Mouse (Mus musculus): ENCODE data around the gene Abcg2. TPM values are rescaled to one million over a fixed set of nuclear protein-coding genes. Genes with fewer than 3 reads are reported as not detected.
"Not testable (repeated sequence)": the region's sequence is repeated elsewhere in the genome, so short reads cannot be mapped to it uniquely, and the experiment has no call there.

Gene Abcg2
- polyA plus RNA-seq, 1 experiment from 2014 or later = 45.2 TPM

DNA sequence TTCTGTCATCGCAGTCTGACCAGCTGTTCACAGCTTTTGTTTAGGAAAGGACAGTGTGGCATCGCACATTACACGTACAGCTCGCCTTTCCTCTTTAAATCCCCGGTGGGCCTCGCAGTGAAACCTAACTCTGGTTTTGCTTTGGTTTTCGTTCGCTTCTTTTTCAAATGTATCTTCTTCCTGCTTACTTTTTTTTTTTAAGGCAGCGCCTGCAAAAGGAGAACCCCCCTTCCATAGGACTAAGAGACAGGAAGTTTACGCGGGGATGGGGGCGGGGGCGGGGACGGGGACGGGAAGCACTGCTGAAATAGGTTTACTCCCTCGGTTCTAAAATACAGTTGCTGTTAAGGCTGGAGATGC, 12.0 kb downstream of the Abcg2 start:
- WGBS = 16% methylated on average over 16 of the region's 16 CpGs

GRCm38 (mm10) chr6:58602119-58602518, 17.8 kb downstream of the Abcg2 start:
- H3K4me1 ChIP-seq (ENCODE audit: control insufficient read depth, insufficient read depth, low read length); DNase-seq (ENCODE audit: low spot score); H3K27me3 ChIP-seq (ENCODE audit: control insufficient read depth, insufficient read depth, low read length); ATAC-seq (ENCODE audit: insufficient read depth, low FRiP score, low TSS enrichment); H3K4me2 ChIP-seq (ENCODE audit: low read depth); H3K9ac ChIP-seq (ENCODE audit: low read length); H3K27ac ChIP-seq (ENCODE audit: low read depth, low read length); H3K4me3 ChIP-seq (ENCODE audit: low read depth, low read length); H3K36me3 ChIP-seq (ENCODE audit: control insufficient read depth, insufficient read depth, low read length); H3K9me3 ChIP-seq (ENCODE audit: control insufficient read depth, low read length): not testable (repeated sequence)
- WGBS = 68% methylated on average over 1 of the region's 1 CpGs

More for the DNA sequence above, 12.0 kb downstream of the Abcg2 start:
- Histone ChIP-seq H3K4me1 (ENCODE audit: control insufficient read depth, insufficient read depth, low read length) (no peaks in the 10 kb centered on the region), H3K36me3 (ENCODE audit: control insufficient read depth, insufficient read depth, low read length) (no peaks in the 10 kb centered on the region), H3K9me3 (ENCODE audit: control insufficient read depth, low read length) (no peaks in the 10 kb centered on the region), H3K4me2 (ENCODE audit: low read depth) (peak overlapping the region; percentile 49), H3K9ac (ENCODE audit: low read length) (peak overlapping the region; percentile 59), H3K4me3 (ENCODE audit: low read depth, low read length) (peak overlapping the region; percentile 38), H3K27ac (ENCODE audit: low read depth, low read length) (0 out of 2 replicates have a peak overlapping the region, but pooled peaks have one; percentile 54), H3K27me3 (ENCODE audit: control insufficient read depth, insufficient read depth, low read length) (no peaks in the 10 kb centered on the region)
- ATAC-seq (ENCODE audit: insufficient read depth, low FRiP score, low TSS enrichment) (peak; percentile 70), DNase-seq (ENCODE audit: low spot score) (peak; percentile 51)

DNA sequence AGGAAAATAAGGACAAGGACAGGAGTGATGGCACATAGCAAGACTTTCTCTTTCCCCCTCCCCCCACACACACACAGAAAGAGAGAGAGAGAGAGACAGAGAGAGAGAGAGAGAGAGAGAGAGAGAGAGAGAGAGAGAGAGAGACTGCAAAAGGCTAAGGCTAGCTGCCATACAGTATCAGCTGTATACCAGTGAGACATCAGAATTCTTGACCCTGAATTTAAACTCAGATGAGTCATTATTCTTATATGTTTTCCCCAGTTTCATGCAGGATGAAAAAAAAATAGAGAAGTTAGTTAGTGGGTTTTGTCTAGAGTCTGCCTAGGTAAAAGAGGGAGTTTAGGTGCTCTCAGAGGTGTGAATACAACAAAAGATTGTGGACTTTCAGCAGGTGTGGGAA, 18.7 kb downstream of the Abcg2 start:
- H3K4me2 ChIP-seq (ENCODE audit: low read depth); H3K36me3 ChIP-seq (ENCODE audit: control insufficient read depth, insufficient read depth, low read length); H3K27ac ChIP-seq (ENCODE audit: low read depth, low read length); H3K9me3 ChIP-seq (ENCODE audit: control insufficient read depth, low read length); H3K9ac ChIP-seq (ENCODE audit: low read length); DNase-seq (ENCODE audit: low spot score); H3K4me1 ChIP-seq (ENCODE audit: control insufficient read depth, insufficient read depth, low read length); ATAC-seq (ENCODE audit: insufficient read depth, low FRiP score, low TSS enrichment); H3K4me3 ChIP-seq (ENCODE audit: low read depth, low read length); H3K27me3 ChIP-seq (ENCODE audit: control insufficient read depth, insufficient read depth, low read length): not testable (repeated sequence)

- WGBS = 79% methylated on average over 3 of the region's 3 CpGs
- H3K4me3 ChIP-seq (ENCODE audit: low read depth, low read length); H3K36me3 ChIP-seq (ENCODE audit: control insufficient read depth, insufficient read depth, low read length); DNase-seq (ENCODE audit: low spot score); H3K27ac ChIP-seq (ENCODE audit: low read depth, low read length); H3K27me3 ChIP-seq (ENCODE audit: control insufficient read depth, insufficient read depth, low read length); H3K9ac ChIP-seq (ENCODE audit: low read length); H3K4me2 ChIP-seq (ENCODE audit: low read depth); H3K9me3 ChIP-seq (ENCODE audit: control insufficient read depth, low read length); H3K4me1 ChIP-seq (ENCODE audit: control insufficient read depth, insufficient read depth, low read length): not testable (repeated sequence)
- ATAC-seq (ENCODE audit: insufficient read depth, low FRiP score, low TSS enrichment) = peak; percentile 62
Observed at GRCm38 (mm10) chr6:58603485-58604090, 19.3 kb downstream of the Abcg2 start.

- no peak overlapping the region for H3K27ac ChIP-seq (ENCODE audit: low read depth, low read length)
- H3K9me3 ChIP-seq (ENCODE audit: control insufficient read depth, low read length) = peaks cover 6% of the 10 kb centered on the region
- 86% methylated on average over 4 of the region's 4 CpGs for WGBS
- H3K4me1 ChIP-seq (ENCODE audit: control insufficient read depth, insufficient read depth, low read length) = no peaks in the 10 kb centered on the region
- no peaks in the 10 kb centered on the region; the same call in 1 of the 2 replicates for H3K36me3 ChIP-seq (ENCODE audit: control insufficient read depth, insufficient read depth, low read length)
- ATAC-seq (ENCODE audit: insufficient read depth, low FRiP score, low TSS enrichment) = no peak
- H3K4me3 ChIP-seq (ENCODE audit: low read depth, low read length) = no peak overlapping the region
- H3K9ac ChIP-seq (ENCODE audit: low read length) = no peak overlapping the region
- H3K27me3 ChIP-seq (ENCODE audit: control insufficient read depth, insufficient read depth, low read length) = no peaks in the 10 kb centered on the region
- H3K4me2 ChIP-seq (ENCODE audit: low read depth) = no peak overlapping the region
- no peak for DNase-seq (ENCODE audit: low spot score)
Observed at GRCm38 (mm10) chr6:58606642-58607041, 22.3 kb downstream of the Abcg2 start.

- 87% methylated on average over 2 of the region's 2 CpGs for WGBS
- Histone ChIP-seq H3K36me3 (ENCODE audit: control insufficient read depth, insufficient read depth, low read length) (no peaks in the 10 kb centered on the region; the same call in 1 of the 2 replicates), H3K9me3 (ENCODE audit: control insufficient read depth, low read length) (peaks cover 6% of the 10 kb centered on the region), H3K27me3 (ENCODE audit: control insufficient read depth, insufficient read depth, low read length) (no peaks in the 10 kb centered on the region), H3K4me2 (ENCODE audit: low read depth) (no peak overlapping the region), H3K27ac (ENCODE audit: low read depth, low read length) (no peak overlapping the region), H3K9ac (ENCODE audit: low read length) (no peak overlapping the region), H3K4me3 (ENCODE audit: low read depth, low read length) (no peak overlapping the region), H3K4me1 (ENCODE audit: control insufficient read depth, insufficient read depth, low read length) (no peaks in the 10 kb centered on the region)
- no peak for ATAC-seq (ENCODE audit: insufficient read depth, low FRiP score, low TSS enrichment)
- DNase-seq (ENCODE audit: low spot score) = no peak
Observed at GRCm38 (mm10) chr6:58608422-58608821, 24.1 kb downstream of the Abcg2 start.

DNA sequence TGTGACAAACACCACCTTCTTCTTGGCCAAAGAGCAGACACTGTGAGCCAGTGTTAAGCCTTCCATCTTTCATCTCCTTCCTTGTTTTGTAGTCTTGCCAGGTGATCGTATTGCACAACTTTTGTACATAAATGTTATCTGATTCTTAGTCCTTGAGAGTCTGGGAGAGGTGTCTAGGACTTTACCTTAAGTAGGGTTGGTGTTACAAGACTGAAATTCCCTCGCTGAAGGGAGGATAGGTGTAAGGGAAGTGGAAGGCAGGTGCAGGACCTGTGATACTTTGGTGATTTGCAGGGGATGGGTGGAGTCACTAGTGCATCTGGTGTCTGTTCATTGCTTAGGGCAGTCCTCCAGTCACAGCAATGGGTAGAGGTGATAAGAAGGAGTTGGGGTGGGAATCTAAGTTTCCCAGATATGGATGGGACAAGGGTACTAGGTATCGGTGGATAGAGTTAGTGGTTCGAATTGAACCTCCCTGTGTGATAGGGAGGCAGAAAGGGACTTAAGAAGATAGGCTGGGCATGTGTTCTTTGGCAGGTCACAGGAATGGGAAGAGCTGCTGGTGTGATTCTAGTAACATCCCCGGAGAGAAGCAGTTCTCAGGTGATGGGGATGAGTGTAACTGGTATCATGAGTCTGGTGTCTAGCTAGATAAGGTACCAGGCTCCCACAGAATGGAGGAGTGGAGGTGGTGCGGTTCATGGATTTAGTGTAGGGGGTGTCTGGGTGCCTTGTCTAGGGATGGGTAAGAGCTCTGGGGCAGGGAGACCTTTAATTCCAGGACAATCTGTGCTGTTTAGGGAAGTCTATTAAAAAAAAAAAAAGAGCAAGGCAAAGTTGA, 25.8 kb downstream of the Abcg2 start:
- Histone ChIP-seq H3K36me3 (ENCODE audit: control insufficient read depth, insufficient read depth, low read length) (no peaks in the 10 kb centered on the region; the same call in 1 of the 2 replicates), H3K4me3 (ENCODE audit: low read depth, low read length) (no peak overlapping the region), H3K4me2 (ENCODE audit: low read depth) (no peak overlapping the region), H3K9ac (ENCODE audit: low read length) (no peak overlapping the region), H3K27me3 (ENCODE audit: control insufficient read depth, insufficient read depth, low read length) (no peaks in the 10 kb centered on the region), H3K27ac (ENCODE audit: low read depth, low read length) (no peak overlapping the region), H3K4me1 (ENCODE audit: control insufficient read depth, insufficient read depth, low read length) (no peaks in the 10 kb centered on the region), H3K9me3 (ENCODE audit: control insufficient read depth, low read length) (peaks cover 6% of the 10 kb centered on the region)
- DNase-seq (ENCODE audit: low spot score) (no peak), ATAC-seq (ENCODE audit: insufficient read depth, low FRiP score, low TSS enrichment) (no peak)
- WGBS = 77% methylated on average over 6 of the region's 6 CpGs

GRCm38 (mm10) chr6:58610760-58611654, 26.7 kb downstream of the Abcg2 start:
- 70% methylated on average over 4 of the region's 4 CpGs for WGBS
- Histone ChIP-seq H3K27ac (ENCODE audit: low read depth, low read length) (no peak overlapping the region), H3K36me3 (ENCODE audit: control insufficient read depth, insufficient read depth, low read length) (no peaks in the 10 kb centered on the region; the same call in 1 of the 2 replicates), H3K9me3 (ENCODE audit: control insufficient read depth, low read length) (peaks cover 6% of the 10 kb centered on the region), H3K9ac (ENCODE audit: low read length) (no peak overlapping the region), H3K4me3 (ENCODE audit: low read depth, low read length) (no peak overlapping the region), H3K4me2 (ENCODE audit: low read depth) (no peak overlapping the region), H3K4me1 (ENCODE audit: control insufficient read depth, insufficient read depth, low read length) (no peaks in the 10 kb centered on the region), H3K27me3 (ENCODE audit: control insufficient read depth, insufficient read depth, low read length) (no peaks in the 10 kb centered on the region)
- ATAC-seq (ENCODE audit: insufficient read depth, low FRiP score, low TSS enrichment) (peak; percentile 59), DNase-seq (ENCODE audit: low spot score) (no peak)

All from neural tube, embryonic 11.5 days (tissue).